Mouse (Mus musculus) heart, adult 8-10 months (tissue): ENCODE results near the gene Bcl2l15. TPM values are rescaled to one million over a fixed set of nuclear protein-coding genes. Genes with fewer than 3 reads are reported as not detected.
"Not testable (repeated sequence)": the region's sequence is repeated elsewhere in the genome, so short reads cannot be mapped to it uniquely, and the experiment has no call there.

Source experiments
- DNase-seq: peaks from one replicate; pipeline ENCODE4 v3.0.0; 2022; ENCODE audit warnings: low spot score
- total RNA-seq, 4 experiments: library from RNA; stranded (reverse); gene quantifications; 2 replicates each; pipeline ENCODE4 v1.2.4; 2022

Bcl2l15 gene
- total RNA-seq, 4 experiments from 2014 or later: not detected

DNA sequence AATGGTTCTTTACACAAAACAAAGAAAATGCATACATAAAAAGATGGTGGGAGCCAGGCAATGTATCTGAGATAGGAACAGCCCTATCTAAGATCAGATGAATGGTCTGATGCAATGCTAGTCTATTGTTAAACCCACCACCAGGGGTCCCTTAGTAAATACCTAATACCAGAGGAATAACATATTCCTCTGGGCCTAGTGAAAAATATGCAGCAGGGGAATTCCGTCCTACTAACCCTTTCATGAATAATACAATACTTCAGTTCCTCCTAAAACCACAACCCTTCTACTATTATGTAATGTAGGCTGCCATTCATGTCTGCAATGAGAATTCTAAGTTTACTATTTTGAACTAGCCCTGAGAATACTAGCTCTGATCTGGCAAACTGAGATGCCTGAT is 1.7 kb upstream of the Bcl2l15 start:
- DNase-seq: not testable (repeated sequence)

DNA sequence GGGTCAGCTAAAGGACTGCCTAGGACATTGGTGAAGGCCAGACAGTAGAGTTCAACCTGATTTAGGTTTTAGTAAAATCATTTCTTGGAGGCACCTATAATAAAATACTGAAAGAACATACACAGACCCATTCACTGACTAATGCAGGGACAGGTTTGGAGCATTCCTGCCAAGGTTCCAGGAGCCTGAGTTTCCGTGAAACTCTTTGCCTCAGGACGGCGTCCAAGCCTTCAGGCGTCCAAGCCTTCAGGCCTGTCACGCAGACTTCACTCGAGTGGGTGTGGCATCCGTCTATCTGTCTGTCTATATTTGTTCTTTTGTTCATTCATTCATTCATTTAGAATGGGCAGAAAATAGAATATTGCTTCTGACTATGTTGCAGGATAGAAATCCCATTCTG is 1.3 kb upstream of the Bcl2l15 start:
- no peak for DNase-seq

DNA sequence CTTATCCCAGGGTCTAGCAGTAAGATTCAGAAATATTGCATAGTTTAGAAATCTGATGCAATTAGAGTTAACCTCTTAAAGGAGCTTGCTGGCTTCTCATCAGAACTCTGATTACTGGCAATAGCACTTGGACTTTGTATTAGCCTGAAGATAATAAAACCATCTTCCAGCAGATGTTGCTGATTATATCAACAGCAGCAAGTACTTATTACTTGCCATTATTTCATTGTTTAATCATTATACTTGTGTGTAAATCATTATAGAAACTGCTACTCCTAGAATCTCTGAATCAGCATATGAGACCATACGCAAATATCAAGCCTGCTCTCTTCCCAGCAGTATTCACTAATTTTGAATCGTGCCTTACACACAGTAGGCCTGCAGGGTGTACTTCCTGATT is 1.6 kb downstream of the Bcl2l15 start:
- DNase-seq: no peak

DNA sequence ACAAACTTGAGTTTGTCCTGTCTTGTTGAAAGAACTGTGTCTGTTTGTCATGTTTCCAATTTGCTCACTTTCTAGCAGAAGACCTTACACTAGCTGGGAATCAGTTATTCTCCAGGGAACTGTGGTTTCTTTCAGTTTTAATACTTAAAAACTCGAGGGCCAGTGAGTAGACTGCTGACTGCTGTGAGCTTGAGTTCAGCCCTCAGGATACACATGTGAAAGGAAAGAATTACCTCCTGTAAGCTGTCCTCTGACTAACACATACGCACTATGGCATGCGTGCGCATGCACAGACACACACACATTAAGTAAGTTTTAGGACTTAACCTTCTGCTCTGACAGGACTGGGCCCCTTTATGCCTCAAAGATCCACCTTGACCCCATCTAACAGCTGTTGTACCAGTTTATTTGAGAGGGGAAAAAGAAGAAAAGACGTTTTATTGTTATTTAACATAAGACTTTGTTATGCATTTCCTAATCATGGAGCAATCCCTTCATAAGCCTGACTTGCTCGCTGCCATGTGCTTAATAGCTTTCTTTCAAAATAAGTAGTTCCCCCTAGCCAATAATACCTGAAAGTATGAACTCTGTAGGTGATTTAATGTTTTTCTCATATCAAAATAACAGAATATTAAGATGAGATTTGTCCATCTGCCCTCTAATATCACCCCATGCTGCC is 3.0 kb downstream of the Bcl2l15 start:
- DNase-seq: no peak

DNA sequence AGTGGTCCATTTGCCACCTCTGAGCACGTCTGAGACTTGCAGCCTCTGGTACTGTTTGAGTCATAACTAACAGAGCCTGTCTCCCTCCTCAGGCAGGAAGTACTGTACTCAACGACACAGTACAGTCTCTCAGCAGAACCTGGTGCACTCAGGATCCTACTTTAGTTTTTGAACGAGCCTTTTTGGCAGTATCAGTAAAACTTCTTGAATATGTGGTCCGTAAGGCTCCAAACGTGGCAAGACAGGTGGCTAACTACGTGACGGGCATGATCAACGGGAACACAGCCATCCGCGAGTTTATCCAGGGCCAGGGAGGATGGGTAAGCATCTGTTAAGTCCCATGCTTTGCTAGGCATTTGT is 3.5 kb downstream of the Bcl2l15 start:
- no peak for DNase-seq

DNA sequence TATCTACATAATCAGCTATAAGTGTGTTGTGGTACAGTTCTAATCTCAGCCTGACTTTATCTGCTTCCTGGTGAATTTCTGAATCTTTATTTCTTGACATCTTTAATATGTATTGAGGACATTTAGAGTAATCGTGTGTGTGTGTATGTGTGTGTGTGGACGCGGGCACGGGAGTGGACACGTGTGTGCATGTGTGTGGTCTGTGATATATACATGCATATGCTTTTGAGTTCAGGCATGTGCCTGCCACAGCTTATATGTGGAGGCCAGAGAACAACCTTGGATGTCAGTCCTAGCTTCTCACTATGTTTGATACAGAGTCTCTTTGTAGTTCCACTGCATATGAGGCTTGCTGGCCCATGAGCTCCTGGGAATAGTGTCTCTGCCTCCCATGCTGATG is 4.1 kb downstream of the Bcl2l15 start:
- DNase-seq: no peak

DNA sequence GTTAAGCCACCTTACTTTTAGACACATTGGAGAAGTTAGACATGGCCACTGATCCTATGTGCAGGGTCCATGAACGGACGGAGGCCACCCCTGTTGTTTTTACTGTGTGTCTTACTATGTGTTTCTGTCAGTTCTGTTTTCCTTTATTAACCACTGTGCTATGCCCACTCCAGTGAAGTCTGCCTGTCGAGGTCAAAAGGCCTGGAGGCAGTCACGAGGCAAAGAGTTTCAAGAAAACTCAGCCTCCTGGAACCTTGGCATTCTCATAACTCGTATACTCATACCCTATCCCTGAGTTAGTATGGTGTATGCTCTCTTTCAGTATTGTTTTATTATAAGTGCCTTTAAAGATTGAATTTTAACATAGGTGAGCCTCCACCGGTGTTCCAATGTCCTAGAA is 7.3 kb downstream of the Bcl2l15 start:
- no peak for DNase-seq

DNA sequence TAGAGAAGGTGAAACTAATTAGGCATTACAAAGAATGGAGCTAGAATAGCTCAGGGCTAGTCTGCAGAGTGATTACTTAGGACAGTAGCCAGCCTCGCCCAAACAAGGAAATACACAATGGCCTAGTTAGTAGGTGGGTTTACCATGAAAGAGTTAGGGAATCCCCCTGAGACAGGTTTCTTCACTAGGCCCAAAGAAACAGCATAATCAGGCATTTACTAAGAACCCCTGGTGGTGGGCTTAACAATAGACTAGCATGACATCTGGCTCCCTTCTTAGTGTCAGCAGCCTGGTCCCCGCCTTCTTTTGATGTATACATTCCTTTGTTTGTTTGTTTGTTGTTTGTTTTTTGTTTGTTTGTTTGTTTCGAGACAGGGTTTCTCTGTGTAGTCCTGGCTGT is 7.8 kb downstream of the Bcl2l15 start:
- not testable (repeated sequence) for DNase-seq

DNA sequence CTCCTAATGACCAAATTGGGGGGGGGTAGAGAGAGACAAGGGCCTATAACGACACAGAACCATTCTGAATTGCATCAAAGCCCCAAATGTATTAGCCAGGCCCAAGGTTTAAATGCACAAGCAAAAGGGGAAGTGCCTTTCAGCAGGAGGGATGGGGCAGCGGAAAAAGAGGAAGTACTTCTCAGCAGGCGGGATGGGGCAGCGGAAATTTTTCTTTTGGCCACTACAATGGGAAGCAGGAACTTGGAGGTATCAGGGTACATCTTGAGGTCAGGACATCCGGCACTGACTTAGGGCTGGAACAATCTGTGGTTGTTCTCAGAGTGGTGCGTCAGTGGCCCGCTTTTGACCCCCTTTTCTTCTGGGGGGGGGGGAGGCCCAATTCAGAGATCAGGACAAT is 8.5 kb downstream of the Bcl2l15 start:
- not testable (repeated sequence) for DNase-seq

DNA sequence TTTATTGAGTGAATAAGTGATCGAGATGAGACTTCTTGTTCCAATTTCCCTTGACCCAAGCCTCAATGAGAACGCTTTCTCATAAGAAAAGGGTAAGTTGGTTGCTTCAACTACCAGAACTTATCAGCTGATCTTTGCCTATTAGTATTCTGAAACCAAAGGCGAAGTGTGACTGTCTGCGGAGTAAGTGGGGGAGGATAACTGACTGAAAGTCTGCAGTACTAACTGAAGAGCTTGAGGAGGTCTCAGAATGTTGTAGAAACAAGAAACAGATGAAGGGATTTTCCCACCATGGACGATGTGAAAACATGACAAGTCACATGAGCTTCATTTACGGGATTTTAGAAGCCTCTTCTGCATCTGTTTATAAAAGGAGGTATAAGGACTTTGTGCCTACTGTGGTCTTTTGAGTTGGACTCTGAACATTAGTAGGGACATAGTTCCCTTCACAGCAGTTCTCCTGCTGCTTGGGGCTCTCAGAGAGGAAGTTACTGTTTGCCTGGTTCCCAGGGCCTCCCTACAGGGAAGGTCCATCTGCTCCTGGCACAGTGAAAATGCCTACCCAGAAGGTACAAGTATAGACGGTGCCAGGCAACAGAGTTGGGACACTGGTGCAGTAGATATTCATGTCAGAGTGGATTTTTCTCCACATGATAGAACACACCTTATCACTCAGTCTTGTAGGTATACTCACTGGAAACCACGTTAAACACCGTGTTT is 18.4 kb downstream of the Bcl2l15 start:
- no peak for DNase-seq

DNA sequence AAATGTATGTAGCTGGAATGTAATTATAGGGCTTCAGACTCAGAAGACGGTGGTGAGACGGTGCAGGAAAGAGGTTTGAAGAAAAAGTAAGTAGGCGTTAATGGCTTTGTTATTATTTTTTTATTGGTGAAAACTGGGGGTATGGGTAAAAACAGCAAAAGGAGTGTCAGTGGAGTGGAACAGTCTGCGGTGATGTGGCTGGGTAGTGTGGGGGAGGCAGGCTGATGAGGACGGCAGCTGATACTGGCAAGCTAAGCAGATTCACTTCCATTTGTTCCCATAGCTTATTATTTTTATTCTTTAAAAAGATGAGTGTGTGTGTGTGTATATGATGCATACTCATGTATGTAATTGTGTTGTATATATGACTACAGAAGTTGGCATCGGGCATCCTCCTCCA is 19.1 kb downstream of the Bcl2l15 start:
- no peak for DNase-seq

DNA sequence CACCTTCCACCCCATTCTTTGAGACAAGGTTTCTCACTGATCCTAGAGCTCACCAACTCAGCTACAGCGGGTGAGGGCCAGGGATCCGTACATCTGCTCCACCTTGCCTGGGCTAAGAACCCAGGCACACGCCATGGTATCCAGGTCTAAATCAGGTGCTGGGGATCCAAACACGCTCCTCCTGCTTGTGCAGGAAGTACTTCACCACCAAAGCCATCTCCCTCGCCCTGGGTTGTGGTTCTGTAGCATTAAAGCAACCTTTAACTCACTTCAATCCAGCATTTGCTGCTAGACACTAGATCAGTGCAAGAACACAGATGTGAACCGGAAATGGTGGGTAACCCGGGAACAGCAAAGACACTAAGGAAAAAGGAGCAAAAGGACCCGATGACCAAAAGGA is 19.5 kb downstream of the Bcl2l15 start:
- DNase-seq: no peak

DNA sequence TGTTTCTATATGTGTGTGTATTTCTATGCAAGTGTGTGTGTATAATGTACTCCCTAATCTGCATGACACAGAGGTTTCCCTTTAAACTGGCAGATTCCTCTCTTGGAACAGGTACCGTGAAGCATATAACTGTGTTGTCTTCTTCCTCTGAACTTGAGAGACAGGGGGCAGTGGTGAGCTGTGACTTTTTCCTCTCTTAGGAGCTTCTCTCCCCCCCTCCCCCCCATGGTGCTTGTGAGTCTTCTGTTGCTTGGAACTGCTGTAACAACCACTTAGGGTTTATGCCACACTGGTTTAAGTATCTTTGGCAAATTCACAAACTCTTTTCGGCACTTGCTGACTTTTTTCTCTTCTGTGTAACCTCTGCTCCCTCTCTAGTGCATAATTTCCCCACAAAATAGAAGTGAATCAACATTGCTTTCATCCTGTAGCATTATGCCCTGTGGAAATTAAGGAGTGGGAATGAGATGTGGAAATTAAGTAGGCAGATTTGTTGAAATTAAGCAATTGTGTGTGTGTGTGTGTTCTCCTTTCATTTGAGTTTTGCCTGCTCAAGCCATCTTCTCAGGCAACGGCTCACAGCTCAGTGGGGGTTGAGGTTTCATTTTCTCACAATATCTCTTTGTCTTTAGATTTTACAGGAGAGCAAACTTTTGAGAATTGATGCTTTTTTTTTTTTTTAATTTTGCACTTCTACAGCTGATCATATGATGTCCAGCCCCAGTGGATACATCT is 20.3 kb downstream of the Bcl2l15 start:
- peak; percentile 34 for DNase-seq

DNA sequence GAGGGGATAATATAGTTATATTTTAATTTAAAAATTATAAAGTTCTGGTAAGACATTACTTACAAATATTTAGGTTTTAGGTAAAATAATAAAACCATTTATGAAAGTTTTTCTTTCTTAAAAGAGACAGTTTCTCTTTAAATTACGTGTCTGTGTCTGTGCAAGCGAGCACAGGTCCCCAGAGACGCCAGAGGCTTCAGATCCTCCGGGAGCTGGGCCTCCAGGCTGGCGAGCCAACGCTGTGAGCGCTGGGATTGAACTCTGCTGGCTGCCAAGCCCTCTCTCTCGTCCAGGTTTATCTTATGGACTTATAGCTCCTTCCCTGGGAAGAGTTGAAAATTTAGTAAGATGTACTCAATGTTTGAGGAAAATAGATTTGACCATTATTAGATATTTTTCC is 21.4 kb downstream of the Bcl2l15 start:
- DNase-seq: peak; percentile 3

DNA sequence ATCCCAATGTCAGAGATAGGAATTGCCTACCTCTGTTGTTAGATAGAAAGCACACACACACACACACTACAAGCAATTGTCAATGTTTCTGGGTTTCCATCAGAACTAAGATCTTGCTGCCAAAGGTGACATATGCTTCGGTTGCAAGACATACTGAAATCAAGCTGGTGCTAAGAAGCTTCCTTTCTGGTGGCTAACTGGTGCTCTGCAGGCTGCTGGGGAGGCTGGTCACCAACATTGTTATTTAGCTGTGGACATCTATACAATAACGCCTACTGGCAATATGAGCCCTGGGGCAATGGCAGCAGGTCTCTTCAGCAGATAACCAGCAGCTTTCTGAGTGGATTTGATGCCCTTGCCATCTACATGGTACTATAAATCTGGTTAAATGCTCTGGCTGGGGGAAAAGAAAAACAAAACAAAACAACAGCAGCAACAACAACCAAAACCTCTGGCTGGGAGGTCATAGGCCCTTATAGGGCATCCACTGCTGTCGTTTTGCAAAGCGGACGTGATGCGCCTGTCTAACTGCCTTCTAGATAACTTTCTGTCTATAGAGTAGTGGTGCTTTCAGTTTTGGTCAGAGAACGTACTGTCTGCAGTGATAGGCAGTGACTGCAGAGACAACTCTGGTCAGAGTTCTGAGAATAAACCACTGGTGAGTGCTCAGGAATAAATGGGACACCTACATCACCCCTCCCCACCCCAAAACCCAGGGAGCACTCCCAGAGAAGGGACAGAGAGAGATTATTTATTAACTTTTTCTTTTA is 24.8 kb downstream of the Bcl2l15 start:
- DNase-seq: no peak

DNA sequence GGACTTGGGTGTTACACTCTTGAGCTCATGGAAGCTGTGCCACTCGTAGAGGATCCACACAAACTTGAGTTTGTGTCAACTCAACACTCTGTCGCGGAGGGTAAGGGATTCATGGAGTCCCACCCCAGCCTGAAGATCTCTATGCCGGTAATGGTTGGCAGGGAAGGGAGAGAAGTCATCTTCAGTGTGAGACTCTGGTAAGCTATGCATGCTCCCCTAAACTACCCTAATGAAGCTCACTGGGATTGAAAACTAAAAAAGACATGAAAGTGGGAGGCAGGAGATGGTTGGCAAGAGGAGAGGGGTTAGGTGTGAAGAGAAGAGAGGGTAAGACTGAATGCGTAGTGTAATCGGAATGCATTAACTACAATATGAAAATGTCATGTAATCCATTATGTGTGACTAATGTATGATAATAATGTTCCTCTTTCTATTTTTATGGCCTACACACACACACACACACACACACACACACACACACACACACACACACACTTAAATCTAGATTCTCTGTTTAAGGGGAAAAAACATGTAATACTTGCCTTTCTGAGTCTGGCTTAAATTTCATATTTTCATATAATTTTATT is 25.7 kb downstream of the Bcl2l15 start:
- DNase-seq: no peak

DNA sequence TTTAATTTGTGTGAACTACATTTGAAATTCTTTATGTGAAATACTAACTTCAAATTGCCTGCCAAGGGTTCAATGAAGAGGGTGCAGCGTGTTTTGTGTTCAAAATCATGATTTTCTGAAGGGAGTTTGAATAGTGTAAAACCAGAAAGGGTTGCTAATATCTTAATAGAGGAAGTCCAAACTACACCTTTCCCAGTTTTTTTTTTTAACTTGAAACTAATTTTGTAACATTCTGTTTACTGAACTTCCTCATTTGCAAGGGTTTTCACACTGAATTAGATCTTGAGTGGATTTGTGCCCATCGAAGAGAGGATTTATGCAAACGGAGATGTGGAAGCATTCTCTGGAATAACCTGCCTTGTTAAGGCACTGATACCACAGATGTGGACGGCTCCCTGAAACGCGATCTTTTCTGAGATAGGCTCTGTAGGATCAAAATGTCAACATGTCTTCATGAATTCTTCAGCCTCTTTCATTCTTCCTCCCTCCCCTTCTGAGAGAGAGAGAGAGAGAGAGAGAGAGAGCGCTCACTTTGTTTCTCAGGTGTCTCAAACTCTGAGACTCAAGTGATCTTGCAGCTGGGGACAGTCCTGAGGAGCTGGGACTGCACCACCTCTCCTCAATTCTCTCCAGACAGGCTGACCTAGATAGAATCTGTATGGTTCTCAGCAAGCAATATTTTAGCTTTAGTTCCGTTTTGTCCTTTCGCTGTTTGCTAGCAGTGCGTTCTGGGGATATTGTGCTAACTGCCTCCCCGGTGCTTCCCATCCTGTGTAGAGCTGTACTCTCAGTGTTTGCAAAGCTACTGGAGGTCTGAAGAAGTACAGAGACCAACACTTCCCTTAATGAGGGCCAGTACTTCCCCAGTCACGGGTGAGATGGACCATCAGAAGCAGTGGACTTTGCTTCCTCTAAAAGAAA is 26.7 kb downstream of the Bcl2l15 start, which contains the start of gene Ptpn22:
Gene Ptpn22, plus strand, starts transcription at position 915 of the 921 bp plus-strand sequence.
- peak; percentile 32 for DNase-seq

DNA sequence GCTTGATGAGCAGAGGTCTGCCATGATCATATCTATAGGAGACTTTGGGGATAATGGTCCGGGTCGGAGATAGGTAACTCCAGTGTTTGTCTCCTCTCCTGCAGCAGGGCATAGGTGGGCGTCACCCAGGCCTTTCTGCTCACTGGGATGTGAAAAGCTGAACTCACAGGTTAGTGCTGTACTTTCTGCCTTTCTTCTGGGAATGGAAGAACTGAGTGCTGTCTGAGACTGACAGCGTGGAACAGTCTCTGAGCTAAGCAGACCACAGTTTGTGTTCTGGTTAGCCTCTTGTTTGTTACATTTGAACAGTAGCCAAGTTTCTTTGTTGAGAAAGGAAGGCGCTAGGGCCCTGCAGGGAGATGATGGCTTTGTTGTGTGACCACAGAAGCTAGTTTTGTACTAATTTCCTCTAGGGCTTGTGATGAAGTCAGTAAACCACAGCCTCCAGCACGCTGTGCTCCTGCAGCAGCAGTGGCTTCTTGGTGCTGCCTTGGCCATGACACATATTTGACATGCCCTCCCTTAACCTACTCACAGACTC is 27.5 kb downstream of the Bcl2l15 start:
- DNase-seq: peak; percentile 51

DNA sequence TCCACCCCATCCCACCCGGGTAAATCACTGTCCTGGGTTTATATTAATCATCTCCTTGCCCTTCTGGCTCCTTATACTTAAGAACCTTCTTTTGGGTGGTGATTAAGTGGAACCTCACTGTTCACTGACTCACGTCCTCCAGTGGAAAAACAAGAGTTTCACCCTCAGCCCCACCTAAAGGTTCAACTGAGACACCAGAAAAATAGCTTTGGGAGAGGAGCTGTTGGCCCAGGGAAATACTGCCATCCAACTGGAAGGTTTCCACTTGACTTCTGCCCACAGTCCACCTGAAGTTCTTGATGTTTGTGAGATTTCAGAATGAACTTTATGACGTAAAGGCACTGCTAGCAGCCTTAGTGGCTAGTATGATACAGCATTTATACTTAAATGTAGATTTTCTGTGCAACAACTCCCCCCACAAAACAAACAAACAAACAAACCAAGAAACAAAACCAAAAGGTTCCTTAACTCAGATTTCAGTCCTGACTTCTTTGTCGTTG is 30.4 kb downstream of the Bcl2l15 start:
- no peak for DNase-seq

DNA sequence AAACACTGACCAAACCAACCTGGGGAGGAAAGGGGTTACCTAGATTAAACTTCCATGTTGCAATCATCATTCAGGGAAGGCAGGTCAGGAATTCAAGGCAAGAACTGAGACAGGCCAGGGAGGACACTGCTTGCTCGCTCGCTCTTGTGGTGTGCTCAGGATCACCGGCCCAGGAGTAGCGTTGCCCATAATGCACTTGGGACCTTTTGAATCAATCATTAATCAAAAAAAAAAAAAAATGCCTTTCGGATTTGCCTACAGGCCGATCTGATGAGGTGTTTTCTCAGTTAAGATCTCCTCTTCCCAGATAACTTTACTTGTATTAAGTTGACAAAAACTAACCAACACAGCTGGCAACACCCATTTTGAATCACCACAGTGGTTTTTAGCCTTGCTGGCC is 31.8 kb downstream of the Bcl2l15 start:
- DNase-seq: no peak
